Mouse (Mus musculus): ENCODE data around the gene Il1r2. TPM values are rescaled to one million over a fixed set of nuclear protein-coding genes. Genes with fewer than 3 reads are reported as not detected.

The Il1r2 gene
- under 1 TPM; 0.36 to 0.64 TPM for total RNA-seq (2021)

GRCm38 (mm10) chr1:40073779-40074178 is at the start of gene Il1r2:
Il1r2 (plus strand) TSS chr1:40074079.
- intact Hi-C loops (cut with DNase I) = no loop called here

GRCm38 (mm10) chr1:40024554-40025320 is 49.1 kb upstream of the Il1r2 start:
- intact Hi-C loops (cut with DNase I) = loop anchor here (10.0 kb wide), 1 partner anchor 510 kb away; no protein-coding TSS in a partner anchor
- no peak for DNase-seq

More at GRCm38 (mm10) chr1:40073779-40074178, at the start of gene Il1r2:
- DNase-seq = no peak

DNA sequence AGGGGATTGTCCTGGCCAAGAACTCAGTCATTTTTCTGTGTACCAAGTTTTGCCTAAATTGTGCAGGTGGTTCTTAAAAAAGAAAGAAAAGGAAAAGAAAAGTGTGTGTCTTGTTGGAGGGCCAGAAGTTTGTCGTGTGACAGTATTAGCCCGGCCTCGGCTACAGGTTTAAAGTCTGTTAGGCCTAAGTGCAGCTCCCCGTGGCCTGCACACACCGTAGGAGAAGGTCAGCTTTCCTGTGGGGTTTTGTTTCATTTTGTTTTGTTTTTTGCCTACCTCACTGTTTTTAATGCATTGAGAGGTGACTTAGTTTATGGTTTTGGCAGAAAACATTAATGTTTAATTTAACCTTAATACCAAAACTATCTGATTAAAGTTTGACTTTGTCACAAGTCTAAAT is 48.5 kb upstream of the Il1r2 start:
- intact Hi-C loops (cut with DNase I) = loop anchor here (10.0 kb wide), 1 partner anchor 509 kb away; no protein-coding TSS in a partner anchor
- no peak for DNase-seq

- DNase-seq = no peak
- intact Hi-C loops (cut with DNase I) = loop anchor here (10.0 kb wide), 1 partner anchor 508 kb away; no protein-coding TSS in a partner anchor
Measured at GRCm38 (mm10) chr1:40027116-40027620, 46.7 kb upstream of the Il1r2 start.

GRCm38 (mm10) chr1:40028207-40028998 is 45.5 kb upstream of the Il1r2 start:
- intact Hi-C loops (cut with DNase I) = loop anchor here (10.0 kb wide), 1 partner anchor 506 kb away; no protein-coding TSS in a partner anchor

DNA sequence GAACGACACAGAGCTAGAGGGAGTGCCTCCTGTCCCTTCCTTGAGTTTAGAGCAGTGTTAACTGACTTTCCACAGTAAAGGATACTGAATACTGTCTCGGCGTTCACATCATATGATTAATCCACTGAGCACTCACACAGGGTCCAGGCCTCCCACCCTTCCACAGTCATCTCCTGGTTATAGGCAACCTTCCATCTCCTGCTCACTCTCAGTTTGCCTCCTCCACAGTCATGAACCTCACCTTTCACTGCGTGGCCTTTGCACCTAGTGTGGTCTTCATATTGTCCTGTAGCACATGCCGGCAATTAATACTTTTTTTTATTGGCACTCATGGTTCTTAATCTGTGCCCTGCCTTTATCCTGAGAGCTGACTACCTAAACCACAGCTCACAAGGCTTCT is 44.3 kb upstream of the Il1r2 start:
- intact Hi-C loops (cut with DNase I) = loop anchor here (10.0 kb wide), 1 partner anchor 505 kb away; no protein-coding TSS in a partner anchor
- DNase-seq = no peak

More at GRCm38 (mm10) chr1:40028207-40028998, 45.5 kb upstream of the Il1r2 start:
- no peak for DNase-seq

GRCm38 (mm10) chr1:40030287-40030975 is 43.4 kb upstream of the Il1r2 start:
- intact Hi-C loops (cut with DNase I) = loop anchor here (10.0 kb wide), 1 partner anchor 334 kb away; no protein-coding TSS in a partner anchor
- no peak for DNase-seq

DNA sequence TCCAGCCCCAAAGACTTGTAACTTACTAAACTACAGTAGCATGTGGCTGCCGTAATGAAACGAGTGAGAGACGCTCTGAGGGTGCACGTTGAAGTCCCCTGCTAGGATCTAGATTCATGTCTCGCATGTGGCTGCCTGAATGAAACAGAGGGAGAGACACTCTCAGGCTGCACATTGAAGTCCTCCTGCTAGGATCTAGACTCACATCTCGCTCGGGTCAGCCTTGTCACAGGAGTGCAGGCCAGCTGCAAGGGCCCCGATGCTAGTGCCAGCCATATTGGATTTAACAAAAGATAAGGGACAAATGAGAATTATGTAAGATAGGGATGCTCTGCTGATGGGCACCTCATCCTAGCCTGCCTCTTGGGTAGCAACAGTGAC is 42.9 kb upstream of the Il1r2 start:
- no peak for DNase-seq
- intact Hi-C loops (cut with DNase I) = loop anchor here (10.0 kb wide), 1 partner anchor 334 kb away; no protein-coding TSS in a partner anchor

- DNase-seq = no peak
- intact Hi-C loops (cut with DNase I) = loop anchor here (10.0 kb wide), 1 partner anchor 333 kb away; no protein-coding TSS in a partner anchor
Measured at GRCm38 (mm10) chr1:40031626-40032025, 42.3 kb upstream of the Il1r2 start.

- intact Hi-C loops (cut with DNase I) = loop anchor here (10.0 kb wide), 1 partner anchor 331 kb away; no protein-coding TSS in a partner anchor
- no peak for DNase-seq
Measured at GRCm38 (mm10) chr1:40033315-40033714, 40.6 kb upstream of the Il1r2 start.

DNA sequence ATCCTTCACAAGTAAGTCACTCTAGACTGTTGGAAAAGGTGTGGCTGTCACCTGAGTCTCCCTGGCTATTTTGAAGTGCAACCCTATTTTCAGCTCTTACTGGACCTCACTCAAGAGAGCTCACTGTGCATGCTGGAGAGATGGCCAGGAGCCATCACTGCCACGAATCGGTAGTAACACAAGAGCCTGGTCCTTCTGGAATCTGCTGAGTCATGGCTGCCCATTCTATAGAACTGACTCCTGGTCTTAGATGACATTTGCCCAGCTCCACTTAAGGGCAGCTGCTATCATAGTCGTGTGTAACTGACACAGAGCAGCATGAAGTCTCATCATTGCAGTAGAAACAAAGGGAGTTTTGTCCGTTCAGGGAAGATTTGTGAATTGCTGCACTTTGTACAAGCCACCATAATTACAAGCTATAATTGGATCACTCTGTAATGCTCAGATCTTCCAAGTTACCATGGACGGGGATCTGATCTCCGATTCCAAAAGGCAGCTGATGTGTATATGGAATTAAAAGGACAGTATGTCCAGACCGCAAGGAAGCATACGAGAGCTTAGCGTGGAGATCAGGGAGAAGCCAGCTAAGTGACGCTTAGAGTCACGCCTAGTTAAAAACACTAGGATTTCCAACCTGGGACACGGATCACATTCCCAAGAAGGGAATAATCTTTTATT is 40.0 kb upstream of the Il1r2 start:
- no peak for DNase-seq
- intact Hi-C loops (cut with DNase I) = loop anchor here (10.0 kb wide), 1 partner anchor 331 kb away; no protein-coding TSS in a partner anchor

DNA sequence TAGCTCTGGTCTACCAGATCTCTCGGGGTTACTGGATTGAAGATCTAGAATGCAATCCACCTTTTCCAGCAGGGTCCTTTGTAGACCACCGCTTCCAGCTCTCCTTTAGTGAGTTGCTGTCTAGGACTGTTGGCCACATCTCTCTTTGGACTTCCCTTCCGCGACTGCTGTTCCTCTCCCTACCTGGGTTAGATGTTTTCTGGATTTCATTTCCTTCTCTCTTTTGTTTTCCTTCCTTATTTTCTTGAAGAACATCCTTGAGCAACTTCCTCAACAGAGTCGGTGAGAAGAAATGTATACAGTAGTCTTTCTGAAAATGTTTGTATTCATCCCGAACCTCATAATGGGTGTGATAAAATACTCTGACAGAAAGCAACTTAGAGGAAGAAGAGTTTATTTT is 36.0 kb upstream of the Il1r2 start:
- DNase-seq = no peak
- intact Hi-C loops (cut with DNase I) = loop anchor here (10.0 kb wide), 1 partner anchor 327 kb away; no protein-coding TSS in a partner anchor

DNA sequence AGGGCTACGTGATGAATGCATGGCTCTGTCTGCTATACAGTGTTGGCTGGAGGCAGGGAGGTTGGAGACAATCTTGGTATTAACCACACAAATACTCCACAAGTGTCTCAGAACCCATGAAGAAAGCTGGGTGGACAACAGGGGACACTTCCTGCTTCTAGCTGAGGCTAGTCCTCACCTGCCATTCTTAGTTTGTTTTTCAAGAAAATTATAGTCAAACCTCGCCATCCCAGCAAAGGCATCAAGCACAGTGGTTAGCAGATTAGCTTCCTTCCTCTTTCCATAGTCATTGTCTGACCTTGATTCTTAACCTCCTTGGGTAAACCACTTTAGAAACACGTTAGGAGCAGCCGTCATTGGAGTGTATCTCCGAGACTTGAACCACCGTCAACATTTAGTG is 28.2 kb upstream of the Il1r2 start:
- DNase-seq = no peak
- intact Hi-C loops (cut with DNase I) = no loop called here

GRCm38 (mm10) chr1:40046600-40046999 is 27.3 kb upstream of the Il1r2 start:
- intact Hi-C loops (cut with DNase I) = no loop called here
- DNase-seq = no peak

DNA sequence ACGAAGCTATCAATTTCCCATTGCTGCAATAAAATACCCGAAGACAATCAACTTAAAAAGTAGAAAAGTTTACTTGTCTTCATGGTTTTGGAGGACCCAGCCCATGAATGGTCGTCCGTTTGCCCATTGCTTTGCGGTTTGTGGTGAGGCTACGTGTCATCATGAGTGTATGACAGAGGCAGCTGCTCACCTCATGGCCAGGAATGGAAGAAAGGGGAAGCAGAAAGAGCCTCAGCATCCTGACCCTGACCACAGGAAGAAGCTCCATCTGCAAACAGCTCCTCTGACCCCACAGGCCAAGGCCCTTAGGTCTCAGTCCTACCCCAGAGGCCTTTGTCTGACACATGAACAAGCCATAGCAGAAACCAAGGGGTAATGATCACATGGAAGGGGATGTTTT is 22.7 kb upstream of the Il1r2 start:
- intact Hi-C loops (cut with DNase I) = no loop called here
- DNase-seq = no peak

GRCm38 (mm10) chr1:40052156-40052555 is 21.7 kb upstream of the Il1r2 start:
- no peak for DNase-seq
- intact Hi-C loops (cut with DNase I) = no loop called here

- intact Hi-C loops (cut with DNase I) = no loop called here
- no peak for DNase-seq
Measured at GRCm38 (mm10) chr1:40053071-40053470, 20.8 kb upstream of the Il1r2 start.

- intact Hi-C loops (cut with DNase I) = no loop called here
- no peak for DNase-seq
Measured at GRCm38 (mm10) chr1:40055051-40055450, 18.8 kb upstream of the Il1r2 start.

DNA sequence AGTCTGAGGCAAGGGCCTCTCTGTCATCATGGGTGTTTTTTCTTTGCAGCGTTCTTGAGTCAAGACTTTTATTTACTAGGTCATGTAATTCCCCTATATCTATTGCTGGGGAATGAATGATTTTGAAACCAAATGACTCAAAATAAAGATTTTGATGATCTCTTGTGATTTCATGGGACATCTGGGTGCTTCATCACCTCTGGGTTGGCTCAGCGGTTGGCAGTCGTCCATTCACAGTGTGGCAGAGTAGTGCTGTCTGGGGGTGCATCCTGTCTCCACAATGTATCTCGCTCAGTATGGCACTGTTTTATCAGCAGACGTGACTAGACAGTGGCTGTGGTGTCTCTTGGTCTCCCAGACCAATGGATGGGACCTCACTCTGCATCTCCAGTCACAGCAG is 17.9 kb upstream of the Il1r2 start:
- intact Hi-C loops (cut with DNase I) = no loop called here
- no peak for DNase-seq

DNA sequence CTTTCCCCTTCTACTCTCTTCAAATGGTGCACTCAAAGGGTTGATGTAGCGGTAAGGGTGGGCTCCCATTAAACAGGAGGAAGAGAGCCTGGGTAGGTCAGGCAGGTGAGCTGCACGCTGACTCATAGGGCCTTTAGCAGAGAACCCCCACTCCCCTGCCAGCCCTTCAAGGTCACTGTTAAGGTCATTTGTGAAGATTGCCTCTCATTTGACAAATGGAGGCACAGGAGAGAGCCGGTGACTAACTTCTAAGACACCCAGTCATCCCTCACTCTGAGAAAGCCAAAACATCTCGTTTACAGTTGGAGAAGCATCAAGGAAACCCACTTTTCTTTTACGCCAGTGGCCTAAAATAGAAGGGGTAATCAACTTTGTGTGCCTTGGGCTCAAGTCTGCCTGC is 16.5 kb upstream of the Il1r2 start:
- intact Hi-C loops (cut with DNase I) = no loop called here
- DNase-seq = no peak
